Mouse (Mus musculus): ENCODE measurements around the gene Tctex1d2.

The Tctex1d2 gene

GRCm38 (mm10) chr16:32419517-32420483 is at the start of gene Tctex1d2:
Gene Tctex1d2 (plus strand): TSS chr16:32419702.
- peak; percentile 99 for DNase-seq (ENCODE audit: low spot score)

GRCm38 (mm10) chr16:32371351-32371750 is 48.2 kb upstream of the Tctex1d2 start:
- no peak for DNase-seq (ENCODE audit: low spot score)

GRCm38 (mm10) chr16:32379575-32379974 is 39.9 kb upstream of the Tctex1d2 start:
- no peak for DNase-seq (ENCODE audit: low spot score)

- no peak for DNase-seq (ENCODE audit: low spot score)
Observed at GRCm38 (mm10) chr16:32382901-32383300, 36.6 kb upstream of the Tctex1d2 start.

- DNase-seq (ENCODE audit: low spot score) = no peak
Observed at GRCm38 (mm10) chr16:32384885-32385284, 34.6 kb upstream of the Tctex1d2 start.

- DNase-seq (ENCODE audit: low spot score) = no peak
Observed at GRCm38 (mm10) chr16:32386826-32387225, 32.7 kb upstream of the Tctex1d2 start.

GRCm38 (mm10) chr16:32389049-32389448 is 30.5 kb upstream of the Tctex1d2 start:
- no peak for DNase-seq (ENCODE audit: low spot score)

- no peak for DNase-seq (ENCODE audit: low spot score)
Observed at GRCm38 (mm10) chr16:32389841-32390240, 29.7 kb upstream of the Tctex1d2 start.

- DNase-seq (ENCODE audit: low spot score) = no peak
Observed at GRCm38 (mm10) chr16:32390882-32391281, 28.6 kb upstream of the Tctex1d2 start.

GRCm38 (mm10) chr16:32395679-32396540 is 23.6 kb upstream of the Tctex1d2 start:
- no peak for DNase-seq (ENCODE audit: low spot score)

GRCm38 (mm10) chr16:32396541-32396835 is 23.0 kb upstream of the Tctex1d2 start:
- no peak for DNase-seq (ENCODE audit: low spot score)

GRCm38 (mm10) chr16:32398206-32398605 is 21.3 kb upstream of the Tctex1d2 start:
- DNase-seq (ENCODE audit: low spot score) = no peak

GRCm38 (mm10) chr16:32400267-32400666 is 19.2 kb upstream of the Tctex1d2 start, which contains the start of gene Tm4sf19:
Gene Tm4sf19 (plus strand): TSS chr16:32400506.
- DNase-seq (ENCODE audit: low spot score) = no peak

- no peak for DNase-seq (ENCODE audit: low spot score)
Observed at GRCm38 (mm10) chr16:32401335-32401965, 18.1 kb upstream of the Tctex1d2 start.

- no peak for DNase-seq (ENCODE audit: low spot score)
Observed at GRCm38 (mm10) chr16:32402818-32403217, 16.7 kb upstream of the Tctex1d2 start.

GRCm38 (mm10) chr16:32405716-32406115 is 13.8 kb upstream of the Tctex1d2 start:
- DNase-seq (ENCODE audit: low spot score) = no peak

GRCm38 (mm10) chr16:32406671-32407070 is 12.8 kb upstream of the Tctex1d2 start:
- DNase-seq (ENCODE audit: low spot score) = no peak

- no peak for DNase-seq (ENCODE audit: low spot score)
Observed at GRCm38 (mm10) chr16:32407730-32408129, 11.8 kb upstream of the Tctex1d2 start.

GRCm38 (mm10) chr16:32417457-32417856 is 2.0 kb upstream of the Tctex1d2 start:
- DNase-seq (ENCODE audit: low spot score) = no peak

GRCm38 (mm10) chr16:32427506-32427905 is 8.0 kb downstream of the Tctex1d2 start:
- no peak for DNase-seq (ENCODE audit: low spot score)

- peak; percentile 93 for DNase-seq (ENCODE audit: low spot score)
Observed at GRCm38 (mm10) chr16:32430474-32431046, 11.1 kb downstream of the Tctex1d2 start, which contains the start of gene Pcyt1a. Gene Pcyt1a (plus strand): TSS chr16:32430921.

All from embryo, embryonic 10 days (tissue).